Mouse (Mus musculus) cerebellum, postnatal 10 days (tissue): ENCODE data around the gene Gdnf.

Experiments used
- DNase-seq, 2 experiments: peaks; one replicate each; pipeline ENCODE4 v3.0.0; 2021; ENCODE audit warnings: mixed read lengths in 2 of 2

The Gdnf gene

GRCm38 (mm10) chr15:7862890-7863289 is 52.2 kb downstream of the Gdnf start:
- DNase-seq: no peak

GRCm38 (mm10) chr15:7863328-7863727 is 52.7 kb downstream of the Gdnf start:
- peak in 1 of 2 experiments; percentile 20 for DNase-seq

- no peak for DNase-seq
These were observed 54.7 kb downstream of the Gdnf start for GRCm38 (mm10) chr15:7865305-7865704.

- DNase-seq: no peak
These were observed 61.8 kb downstream of the Gdnf start for GRCm38 (mm10) chr15:7872473-7872872.

- no peak for DNase-seq
These were observed 65.2 kb downstream of the Gdnf start for GRCm38 (mm10) chr15:7875879-7876278.

GRCm38 (mm10) chr15:7877560-7878467 is 67.2 kb downstream of the Gdnf start:
- peak; percentile 38 to 39 for DNase-seq

GRCm38 (mm10) chr15:7878861-7879260 is 68.2 kb downstream of the Gdnf start:
- no peak for DNase-seq

GRCm38 (mm10) chr15:7879956-7880355 is 69.3 kb downstream of the Gdnf start:
- peak; percentile 33 to 48 for DNase-seq

- DNase-seq: no peak
These were observed 73.5 kb downstream of the Gdnf start for GRCm38 (mm10) chr15:7884181-7884580.

- no peak for DNase-seq
These were observed 74.5 kb downstream of the Gdnf start for GRCm38 (mm10) chr15:7885106-7885505.

GRCm38 (mm10) chr15:7886591-7886990 is 75.9 kb downstream of the Gdnf start:
- no peak for DNase-seq
